Mouse (Mus musculus) liver, postnatal 0 days (tissue): Measurements from ENCODE around the gene Ftsj1.

ENCODE experiments used
- CTCF ChIP-seq: sonication (generic); IDR thresholded peaks from 2 replicates; pipeline ENCODE4 v1.5.1; 2016; ENCODE audit warnings: antibody characterized with exemption, low read depth
- EP300 ChIP-seq: IDR thresholded peaks from 2 replicates; pipeline ENCODE4 v1.6.1; 2016; ENCODE audit warnings: antibody characterized with exemption, low read depth, mild to moderate bottlenecking

- TF ChIP-seq CTCF: no peak
- no peak for TF ChIP-seq EP300
These were observed 59.4 kb downstream of the Ftsj1 start for GRCm38 (mm10) chrX:8192640-8193418.
